Mouse (Mus musculus): ENCODE results near the gene Tm9sf3. TPM values are rescaled to one million over a fixed set of nuclear protein-coding genes. Genes with fewer than 3 reads are reported as not detected.
A peak's percentile ranks its signal among the peaks of the same experiment; 100 is the strongest.

Gene Tm9sf3
- polyA plus RNA-seq, 1 experiment, result 121 TPM

DNA sequence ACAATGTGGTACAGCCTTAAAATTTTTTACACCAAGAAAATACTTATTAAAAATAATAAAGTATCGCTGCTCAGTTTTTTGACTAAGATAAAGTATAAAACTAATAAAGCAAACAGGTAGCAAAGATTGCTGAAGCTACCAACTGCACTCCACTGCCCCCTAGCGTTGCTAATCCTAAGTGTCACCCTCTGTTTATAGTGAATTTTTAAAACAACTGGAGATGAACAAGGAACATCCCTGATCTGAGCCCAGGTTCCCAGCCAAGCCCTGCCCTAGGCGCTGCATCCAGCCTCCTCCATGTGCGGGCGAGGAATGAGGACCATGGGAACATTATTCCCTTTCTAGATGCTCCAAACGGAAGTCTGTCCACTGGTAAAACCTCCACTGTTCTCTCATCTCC is 19.2 kb downstream of the Tm9sf3 start:
- H3K9me3 ChIP-seq (replicated peaks; ENCODE audit: control insufficient read depth, insufficient read depth, low read length, poor library complexity, severe bottlenecking), result no peaks in the 10 kb centered on the region
- no peak overlapping the region for H3K27ac ChIP-seq (ENCODE audit: insufficient read depth, low read length)
- peaks cover 10% of the 10 kb centered on the region; the same call in 1 of the 2 replicates for H3K36me3 ChIP-seq (ENCODE audit: control insufficient read depth, insufficient read depth, low read length, poor library complexity, severe bottlenecking)
- TF ChIP-seq EP300 (IDR thresholded peaks at IDR 0.05; ENCODE audit: insufficient read depth, low read depth, low read length) (no peak), POLR2A (IDR thresholded peaks at IDR 0.05; ENCODE audit: insufficient read depth, low read length) (no peak), CTCF (IDR thresholded peaks at IDR 0.05; ENCODE audit: low read depth, low read length) (no peak)
- H3K27me3 ChIP-seq (ENCODE audit: control insufficient read depth, insufficient read depth, low read length, poor library complexity, severe bottlenecking), result no peaks in the 10 kb centered on the region
- H3K9ac ChIP-seq (ENCODE audit: low read depth, poor library complexity, severe bottlenecking), result no peak overlapping the region
- no peaks in the 10 kb centered on the region for H3K4me1 ChIP-seq (ENCODE audit: control insufficient read depth, insufficient read depth, low read length)
- no peak overlapping the region for H3K4me3 ChIP-seq (ENCODE audit: low read depth, low read length)

DNA sequence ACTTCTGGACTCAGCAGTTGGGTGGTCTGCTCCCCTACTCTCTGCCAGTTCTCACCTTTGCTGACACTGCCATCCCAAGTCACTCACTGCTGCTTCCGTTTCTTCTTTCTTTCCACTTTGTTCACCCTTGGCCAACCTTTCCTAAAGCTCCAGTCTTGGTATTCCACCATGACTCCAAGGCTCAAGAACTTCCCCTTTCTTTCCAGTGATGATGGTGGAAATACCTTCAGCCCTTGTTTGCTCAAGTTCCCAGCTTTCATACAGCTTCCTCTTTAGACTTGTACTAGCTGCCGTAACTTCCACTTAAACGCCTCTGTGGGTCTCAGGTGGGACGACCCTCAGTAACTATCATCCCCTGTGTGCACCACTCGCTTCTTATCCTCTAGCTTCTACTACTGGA is 21.8 kb downstream of the Tm9sf3 start:
- H3K4me1 ChIP-seq (ENCODE audit: control insufficient read depth, insufficient read depth, low read length), result no peaks in the 10 kb centered on the region
- no peaks in the 10 kb centered on the region for H3K27me3 ChIP-seq (ENCODE audit: control insufficient read depth, insufficient read depth, low read length, poor library complexity, severe bottlenecking)
- no peak overlapping the region for H3K9ac ChIP-seq (ENCODE audit: low read depth, poor library complexity, severe bottlenecking)
- H3K36me3 ChIP-seq (ENCODE audit: control insufficient read depth, insufficient read depth, low read length, poor library complexity, severe bottlenecking), result peaks cover 13% of the 10 kb centered on the region; the same call in 1 of the 2 replicates
- no peak overlapping the region for H3K4me3 ChIP-seq (ENCODE audit: low read depth, low read length)
- no peak for TF ChIP-seq EP300 (IDR thresholded peaks at IDR 0.05; ENCODE audit: insufficient read depth, low read depth, low read length)
- no peak for TF ChIP-seq POLR2A (IDR thresholded peaks at IDR 0.05; ENCODE audit: insufficient read depth, low read length)
- no peak for TF ChIP-seq CTCF (IDR thresholded peaks at IDR 0.05; ENCODE audit: low read depth, low read length)
- H3K27ac ChIP-seq (ENCODE audit: insufficient read depth, low read length), result no peak overlapping the region
- no peaks in the 10 kb centered on the region for H3K9me3 ChIP-seq (replicated peaks; ENCODE audit: control insufficient read depth, insufficient read depth, low read length, poor library complexity, severe bottlenecking)

DNA sequence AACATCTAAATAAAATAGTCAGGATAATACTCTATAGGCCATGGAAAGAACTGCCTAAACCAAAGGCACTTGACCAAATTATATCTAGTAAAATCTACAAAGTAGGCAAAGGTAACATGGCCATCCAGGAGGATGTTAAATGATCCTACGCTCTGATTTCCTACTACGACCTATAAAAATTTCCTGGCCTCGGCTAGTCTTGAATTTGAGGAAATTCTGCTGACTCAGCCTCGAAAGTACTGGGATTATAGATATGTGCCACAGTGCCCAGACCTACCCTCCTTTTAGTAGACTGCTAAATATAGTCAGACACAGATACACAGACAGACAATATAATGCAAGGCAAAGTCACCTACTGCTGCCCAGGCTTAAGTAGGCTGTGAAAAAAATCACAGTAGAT is 30.1 kb downstream of the Tm9sf3 start:
- H3K9ac ChIP-seq (ENCODE audit: low read depth, poor library complexity, severe bottlenecking), result no peak overlapping the region
- H3K4me3 ChIP-seq (ENCODE audit: low read depth, low read length), result no peak overlapping the region
- no peaks in the 10 kb centered on the region for H3K9me3 ChIP-seq (replicated peaks; ENCODE audit: control insufficient read depth, insufficient read depth, low read length, poor library complexity, severe bottlenecking)
- TF ChIP-seq EP300 (IDR thresholded peaks at IDR 0.05; ENCODE audit: insufficient read depth, low read depth, low read length) (no peak), POLR2A (IDR thresholded peaks at IDR 0.05; ENCODE audit: insufficient read depth, low read length) (no peak), CTCF (IDR thresholded peaks at IDR 0.05; ENCODE audit: low read depth, low read length) (no peak)
- H3K27me3 ChIP-seq (ENCODE audit: control insufficient read depth, insufficient read depth, low read length, poor library complexity, severe bottlenecking), result no peaks in the 10 kb centered on the region
- H3K4me1 ChIP-seq (ENCODE audit: control insufficient read depth, insufficient read depth, low read length), result no peaks in the 10 kb centered on the region
- H3K36me3 ChIP-seq (ENCODE audit: control insufficient read depth, insufficient read depth, low read length, poor library complexity, severe bottlenecking), result peaks cover 15% of the 10 kb centered on the region
- no peak overlapping the region for H3K27ac ChIP-seq (ENCODE audit: insufficient read depth, low read length)

DNA sequence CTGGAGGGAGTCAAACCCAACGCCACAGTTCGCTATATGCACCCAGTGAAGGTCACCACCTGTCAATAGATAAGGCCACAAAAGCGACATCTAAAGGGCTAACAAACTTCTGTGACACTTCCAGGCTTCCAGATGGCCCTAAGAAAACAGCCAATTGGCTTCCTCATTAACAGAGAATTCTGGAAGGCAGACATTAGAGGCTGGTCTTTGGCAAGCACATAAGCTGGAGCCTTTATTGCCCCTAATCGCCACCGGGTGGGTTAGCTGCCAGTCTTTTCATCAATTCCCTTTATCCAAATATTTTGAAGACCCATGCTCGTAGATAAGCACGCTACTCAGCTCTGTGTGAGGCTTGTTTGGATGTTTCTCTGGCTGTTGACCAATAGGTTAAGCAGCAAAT is 55.5 kb downstream of the Tm9sf3 start:
- Histone ChIP-seq H3K27me3 (ENCODE audit: control insufficient read depth, insufficient read depth, low read length, poor library complexity, severe bottlenecking) (no peaks in the 10 kb centered on the region; the same call in 1 of the 2 replicates), H3K36me3 (ENCODE audit: control insufficient read depth, insufficient read depth, low read length, poor library complexity, severe bottlenecking) (no peaks in the 10 kb centered on the region; the same call in 1 of the 2 replicates), H3K27ac (ENCODE audit: insufficient read depth, low read length) (no peak overlapping the region), H3K9ac (ENCODE audit: low read depth, poor library complexity, severe bottlenecking) (no peak overlapping the region), H3K4me1 (ENCODE audit: control insufficient read depth, insufficient read depth, low read length) (no peaks in the 10 kb centered on the region), H3K9me3 (replicated peaks; ENCODE audit: control insufficient read depth, insufficient read depth, low read length, poor library complexity, severe bottlenecking) (no peaks in the 10 kb centered on the region), H3K4me3 (ENCODE audit: low read depth, low read length) (no peak overlapping the region)
- TF ChIP-seq EP300 (IDR thresholded peaks at IDR 0.05; ENCODE audit: insufficient read depth, low read depth, low read length), result no peak
- TF ChIP-seq CTCF (IDR thresholded peaks at IDR 0.05; ENCODE audit: low read depth, low read length), result no peak
- no peak for TF ChIP-seq POLR2A (IDR thresholded peaks at IDR 0.05; ENCODE audit: insufficient read depth, low read length)

DNA sequence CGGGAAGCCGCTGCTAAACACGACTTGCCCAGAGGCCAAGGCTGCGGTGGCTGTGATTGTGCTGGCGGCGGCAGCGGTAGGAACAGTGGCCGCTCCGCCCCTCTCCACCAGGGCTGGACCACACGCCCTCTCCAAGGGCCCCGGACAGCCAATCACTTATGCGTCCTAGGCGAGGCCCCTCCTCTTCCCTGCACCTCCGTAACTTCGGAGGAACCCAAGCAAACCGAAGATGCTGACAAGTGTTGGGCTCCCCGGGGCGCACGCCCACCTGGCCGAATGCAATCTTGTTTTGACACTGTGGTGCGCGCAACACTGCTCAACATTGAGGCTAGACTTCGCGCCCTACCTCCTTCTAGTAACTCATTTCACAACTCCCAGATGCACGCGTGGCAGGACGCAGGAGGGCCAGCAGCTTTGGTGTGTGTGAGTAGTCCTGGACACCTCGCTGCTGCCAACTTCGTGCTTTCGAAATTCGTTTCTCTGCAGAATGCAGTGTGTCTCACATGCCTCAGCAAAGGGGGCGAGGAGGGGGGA is 56.9 kb downstream of the Tm9sf3 start, which contains the start of gene Tll2:
Gene Tll2, minus strand, starts transcription at position 25 of the 534 bp plus-strand sequence.
- Histone ChIP-seq H3K27ac (ENCODE audit: insufficient read depth, low read length) (no peak within 1 kb of the TSS), H3K9ac (ENCODE audit: low read depth, poor library complexity, severe bottlenecking) (no peak within 1 kb of the TSS), H3K4me1 (ENCODE audit: control insufficient read depth, insufficient read depth, low read length) (no peaks in the 10 kb centered on the region), H3K27me3 (ENCODE audit: control insufficient read depth, insufficient read depth, low read length, poor library complexity, severe bottlenecking) (no peaks in the 10 kb centered on the region; the same call in 1 of the 2 replicates), H3K9me3 (replicated peaks; ENCODE audit: control insufficient read depth, insufficient read depth, low read length, poor library complexity, severe bottlenecking) (no peaks in the 10 kb centered on the region), H3K4me3 (ENCODE audit: low read depth, low read length) (peak within 1 kb of the TSS; percentile 39), H3K36me3 (ENCODE audit: control insufficient read depth, insufficient read depth, low read length, poor library complexity, severe bottlenecking) (no peaks in the 10 kb centered on the region)
- no peak for TF ChIP-seq CTCF (IDR thresholded peaks at IDR 0.05; ENCODE audit: low read depth, low read length)
- no peak for TF ChIP-seq POLR2A (IDR thresholded peaks at IDR 0.05; ENCODE audit: insufficient read depth, low read length)
- TF ChIP-seq EP300 (IDR thresholded peaks at IDR 0.05; ENCODE audit: insufficient read depth, low read depth, low read length), result no peak

DNA sequence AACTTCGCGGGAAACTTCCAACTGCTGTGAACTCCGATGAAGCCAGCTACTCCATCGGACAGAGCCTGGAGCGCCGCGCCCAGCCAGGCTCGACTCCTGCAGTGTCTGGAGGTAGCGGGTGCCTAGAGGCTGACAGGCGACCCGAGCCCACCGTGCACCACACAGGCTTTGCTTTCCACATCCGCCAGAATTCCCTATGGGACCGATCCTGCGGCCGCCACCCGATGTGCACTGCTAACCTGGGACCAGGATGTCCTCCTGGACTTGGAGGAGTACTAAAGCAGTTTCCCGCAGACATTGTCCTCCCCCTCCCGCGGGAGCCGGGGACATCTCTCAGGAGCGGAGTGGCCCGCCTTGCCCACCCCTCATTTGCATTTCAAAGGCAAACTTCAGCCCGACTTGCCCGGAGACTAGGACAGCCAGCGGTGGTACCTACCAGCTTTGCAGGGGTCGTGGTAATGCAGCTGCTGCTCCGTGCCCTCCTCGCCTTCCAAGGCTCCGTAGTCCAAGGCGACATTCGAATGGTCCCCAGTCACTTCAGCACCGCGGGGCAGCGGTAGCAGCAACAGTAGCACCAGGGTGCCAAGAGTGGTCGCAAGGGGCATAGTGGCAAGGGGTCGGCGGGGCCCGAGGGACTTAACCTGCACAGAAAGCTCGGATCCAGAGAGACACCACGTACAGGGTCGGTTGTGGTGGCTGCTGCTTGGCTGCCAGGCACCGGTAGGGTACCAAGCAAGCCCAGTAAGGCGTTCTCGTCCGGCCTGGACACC is 57.6 kb downstream of the Tm9sf3 start:
- Histone ChIP-seq H3K9ac (ENCODE audit: low read depth, poor library complexity, severe bottlenecking) (no peak overlapping the region), H3K9me3 (replicated peaks; ENCODE audit: control insufficient read depth, insufficient read depth, low read length, poor library complexity, severe bottlenecking) (no peaks in the 10 kb centered on the region), H3K36me3 (ENCODE audit: control insufficient read depth, insufficient read depth, low read length, poor library complexity, severe bottlenecking) (no peaks in the 10 kb centered on the region), H3K4me3 (ENCODE audit: low read depth, low read length) (peak overlapping the region; percentile 36), H3K27ac (ENCODE audit: insufficient read depth, low read length) (no peak overlapping the region), H3K27me3 (ENCODE audit: control insufficient read depth, insufficient read depth, low read length, poor library complexity, severe bottlenecking) (no peaks in the 10 kb centered on the region; the same call in 1 of the 2 replicates), H3K4me1 (ENCODE audit: control insufficient read depth, insufficient read depth, low read length) (no peaks in the 10 kb centered on the region)
- TF ChIP-seq CTCF (IDR thresholded peaks at IDR 0.05; ENCODE audit: low read depth, low read length) (no peak), EP300 (IDR thresholded peaks at IDR 0.05; ENCODE audit: insufficient read depth, low read depth, low read length) (no peak), POLR2A (IDR thresholded peaks at IDR 0.05; ENCODE audit: insufficient read depth, low read length) (no peak)
